Comparison of ENCODE assay signal across 21 mouse cellular contexts in the genomic region with DNA sequence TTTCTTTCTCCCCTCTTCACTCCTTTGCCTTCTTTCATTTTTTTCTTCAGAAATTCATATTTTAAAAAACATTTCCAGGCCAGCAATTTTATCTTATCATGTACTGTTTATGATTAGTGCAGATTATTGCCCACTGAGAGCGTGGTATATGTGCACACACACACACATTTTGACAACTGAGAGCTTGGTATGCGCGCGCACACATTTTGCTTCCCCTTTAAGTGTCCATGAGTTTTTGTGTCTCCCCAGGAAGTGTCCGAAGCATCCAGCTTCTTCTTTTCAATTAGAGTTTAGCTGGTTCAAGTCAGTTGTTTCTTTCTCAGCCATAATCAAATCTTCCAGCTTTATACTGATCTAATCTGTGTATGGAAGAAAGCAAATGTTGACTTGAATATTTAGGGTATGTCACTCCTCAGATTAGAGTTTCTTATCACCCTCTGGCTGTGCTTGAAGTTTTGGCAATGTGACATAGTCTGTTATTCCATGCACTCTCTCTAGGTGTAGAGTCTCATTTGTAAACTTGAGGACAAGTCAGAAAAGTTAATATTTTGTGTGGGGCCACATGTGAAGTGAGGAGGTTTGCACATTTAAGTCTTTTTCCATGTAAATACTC. TPM values are rescaled to one million over a fixed set of nuclear protein-coding genes. Genes with fewer than 3 reads are reported as not detected.
DNase-seq lines count a peak whose midpoint lies in the region; ATAC-seq and TF ChIP-seq lines count a peak whose summit lies in the region.
"Had no signal": no experiment of that assay in that cellular context is flagged by ENCODE, and none has a peak within 500 bp of the region (broad histone marks: within the 10 kb centered on the region; RNA-seq: fewer than 3 reads in every experiment).

No protein-coding gene starts in this region.

- no peak for TF ChIP-seq RAD21 in MEL (IDR thresholded peaks at IDR 0.05; ENCODE audit: low read depth, low read length)

- DNase-seq in heart, adult 2 months = no peak
- DNase-seq in heart, adult 9 months (ENCODE audit: low spot score in 2 of 2) = no peak
- DNase-seq in heart, postnatal 0 days (ENCODE audit: low spot score) = no peak
- no peak for DNase-seq in heart, postnatal 25 days (ENCODE audit: low spot score)
- peak; percentile 59 for DNase-seq in MEL (ENCODE audit: low read depth, low spot score)
- DNase-seq in liver, embryonic 14.5 days (ENCODE audit: low read depth in 3 of 3, low spot score in 3 of 3) = peak in 1 of 3 experiments; percentile 11
- no peak for DNase-seq in thymus, postnatal 25 days
- DNase-seq: cerebellum, adult 2 months; gastrocnemius, adult 2 months; kidney, postnatal 25 days; lung, embryonic 14.5 days; midbrain, embryonic 14.5 days; right cerebral cortex, postnatal 14 days; spleen, adult 18-20 months; thymus, postnatal 14 days had no signal

- no peak for ATAC-seq in heart, postnatal 0 days (ENCODE audit: insufficient read depth, low read depth)
- ATAC-seq in liver, embryonic 14.5 days (ENCODE audit: insufficient read depth) = no peak
- no peak for ATAC-seq in neural tube, embryonic 15.5 days (ENCODE audit: low FRiP score)
- ATAC-seq: forebrain, embryonic 14.5 days; intestine, postnatal 0 days; Patski had no signal

- TF ChIP-seq CTCF in heart, adult 2 months (IDR thresholded peaks at IDR 0.05) = no peak
- TF ChIP-seq CTCF in heart, postnatal 0 days (IDR thresholded peaks at IDR 0.05; ENCODE audit: low read depth) = no peak
- TF ChIP-seq CTCF in MEL (IDR thresholded peaks at IDR 0.05 in 2 of 3, conservative IDR thresholded peaks at IDR 0.05 in 1 of 3; ENCODE audit: control insufficient read depth in 1 of 3, insufficient read depth in 1 of 3, low read depth in 2 of 3, low read length in 3 of 3, poor library complexity in 1 of 3, severe bottlenecking in 1 of 3) = no peak
- TF ChIP-seq CTCF in liver, embryonic 14.5 days (IDR thresholded peaks at IDR 0.05; ENCODE audit: low read depth) = no peak

- H3K27me3 ChIP-seq in heart, adult 2 months (ENCODE audit: control insufficient read depth, insufficient read depth, low read length) = no peaks in the 10 kb centered on the region
- H3K27me3 ChIP-seq in heart, postnatal 0 days (ENCODE audit: control insufficient read depth, insufficient read depth, low read length) = no peaks in the 10 kb centered on the region
- no peaks in the 10 kb centered on the region for H3K27me3 ChIP-seq in MEL (ENCODE audit: control insufficient read depth in 1 of 2, insufficient read depth in 2 of 2, low read length in 2 of 2)
- H3K27me3 ChIP-seq in liver, embryonic 14.5 days (ENCODE audit: control insufficient read depth, insufficient read depth, low read length) = no peaks in the 10 kb centered on the region
- H3K27me3 ChIP-seq in neural tube, embryonic 15.5 days (replicated peaks) = no peaks in the 10 kb centered on the region
- H3K27me3 ChIP-seq: hindbrain, embryonic 15.5 days; megakaryocyte, embryonic 14.5 days; Patski had no signal

- WGBS in heart, adult 2 months = 76% methylated on average over 5 of the region's 5 CpGs
- 70% methylated on average over 5 of the region's 5 CpGs for WGBS in heart, postnatal 0 days
- 51% methylated on average over 5 of the region's 5 CpGs for WGBS in liver, embryonic 14.5 days (ENCODE audit: insufficient replicate concordance)
- 95% methylated on average over 5 of the region's 5 CpGs for WGBS in neural tube, embryonic 15.5 days

- no peak overlapping the region for H3K4me3 ChIP-seq in heart, adult 2 months
- H3K4me3 ChIP-seq in heart, postnatal 0 days (ENCODE audit: low read depth, low read length) = no peak overlapping the region
- H3K4me3 ChIP-seq in MEL (ENCODE audit: control insufficient read depth in 1 of 2, insufficient read depth in 1 of 2, low read depth in 2 of 2, low read length in 2 of 2) = no peak overlapping the region
- no peak overlapping the region for H3K4me3 ChIP-seq in liver, embryonic 14.5 days (ENCODE audit: insufficient read depth in 1 of 2, low read depth in 2 of 2, low read length in 2 of 2)
- no peak overlapping the region for H3K4me3 ChIP-seq in neural tube, embryonic 15.5 days (replicated peaks)
- H3K4me3 ChIP-seq: gastrocnemius, adult 2 months; hindbrain, embryonic 15.5 days; megakaryocyte, embryonic 14.5 days had no signal

- H3K27ac ChIP-seq in heart, adult 2 months = peak overlapping the region; percentile 18; the same call in 1 of the 2 replicates
- H3K27ac ChIP-seq in heart, postnatal 0 days (ENCODE audit: low read depth) = peak overlapping the region; percentile 77
- H3K27ac ChIP-seq in MEL (ENCODE audit: control insufficient read depth, low read depth, low read length) = peak overlapping the region; percentile 41
- H3K27ac ChIP-seq in liver, embryonic 14.5 days = no peak overlapping the region
- H3K27ac ChIP-seq in neural tube, embryonic 15.5 days (replicated peaks) = no peak overlapping the region
- H3K27ac ChIP-seq: gastrocnemius, adult 2 months; hindbrain, embryonic 15.5 days had no signal

- peaks cover 8% of the 10 kb centered on the region for H3K4me1 ChIP-seq in heart, adult 2 months (ENCODE audit: control insufficient read depth, insufficient read depth, low read length)
- H3K4me1 ChIP-seq in heart, postnatal 0 days (ENCODE audit: control insufficient read depth, insufficient read depth) = peaks cover 36% of the 10 kb centered on the region
- peaks cover 4 to 15% of the 10 kb centered on the region in 2 experiments; a peak in 3 of 4 replicates for H3K4me1 ChIP-seq in MEL (ENCODE audit: control insufficient read depth in 1 of 2, insufficient read depth in 2 of 2, low read length in 2 of 2)
- peaks cover 6 to 19% of the 10 kb centered on the region in 2 experiments; a peak in 3 of 4 replicates for H3K4me1 ChIP-seq in liver, embryonic 14.5 days (replicated peaks; ENCODE audit: control insufficient read depth in 2 of 2, insufficient read depth in 2 of 2, low read length in 1 of 2)
- no peaks in the 10 kb centered on the region for H3K4me1 ChIP-seq in neural tube, embryonic 15.5 days
- H3K4me1 ChIP-seq: hindbrain, embryonic 15.5 days had no signal

- no peaks in the 10 kb centered on the region; the same call in 1 of the 2 replicates for H3K79me2 ChIP-seq in heart, adult 2 months (replicated peaks; ENCODE audit: control insufficient read depth, insufficient read depth, low read length)
- no peaks in the 10 kb centered on the region for H3K79me2 ChIP-seq in MEL (ENCODE audit: control insufficient read depth, insufficient read depth, low read length, poor library complexity)

- H3K9me3 ChIP-seq in heart, postnatal 0 days (replicated peaks; ENCODE audit: control insufficient read depth, low read length) = no peaks in the 10 kb centered on the region
- H3K9me3 ChIP-seq in MEL (replicated peaks; ENCODE audit: insufficient read depth, low read length) = no peaks in the 10 kb centered on the region
- H3K9me3 ChIP-seq in liver, embryonic 14.5 days (ENCODE audit: control insufficient read depth, low read length) = no peaks in the 10 kb centered on the region
- no peaks in the 10 kb centered on the region for H3K9me3 ChIP-seq in neural tube, embryonic 15.5 days (replicated peaks)
- H3K9me3 ChIP-seq: hindbrain, embryonic 15.5 days; megakaryocyte, embryonic 14.5 days had no signal

- intact Hi-C loops in heart, adult 2 months (cut with DNase I) = no loop called here
- intact Hi-C loops in heart, postnatal 25 days (cut with DNase I) = loop anchor here (10.0 kb wide), 1 partner anchor 222 kb away; a partner anchor contains a TSS

- H3K9ac ChIP-seq in heart, adult 2 months (ENCODE audit: low read depth, low read length) = no peak overlapping the region
- no peak overlapping the region for H3K9ac ChIP-seq in heart, postnatal 0 days (replicated peaks; ENCODE audit: low read depth, low read length)
- no peak overlapping the region; the same call in 1 of the 2 replicates for H3K9ac ChIP-seq in MEL (ENCODE audit: control insufficient read depth, low read depth, low read length, poor library complexity, severe bottlenecking)
- no peak overlapping the region for H3K9ac ChIP-seq in liver, embryonic 14.5 days (replicated peaks)
- H3K9ac ChIP-seq in neural tube, embryonic 15.5 days (replicated peaks) = no peak overlapping the region
- H3K9ac ChIP-seq: hindbrain, embryonic 15.5 days; lung, embryonic 14.5 days had no signal

- H3K36me3 ChIP-seq in heart, adult 2 months (ENCODE audit: control insufficient read depth, insufficient read depth, low read length) = no peaks in the 10 kb centered on the region; the same call in 1 of the 2 replicates
- H3K36me3 ChIP-seq in heart, postnatal 0 days (replicated peaks; ENCODE audit: control insufficient read depth, insufficient read depth, low read length) = no peaks in the 10 kb centered on the region
- H3K36me3 ChIP-seq in MEL (ENCODE audit: control insufficient read depth in 1 of 2, insufficient read depth in 2 of 2, low read length in 2 of 2) = peaks cover 0 to 23% of the 10 kb centered on the region in 2 experiments; a peak in 2 of 4 replicates
- H3K36me3 ChIP-seq in liver, embryonic 14.5 days (replicated peaks; ENCODE audit: control insufficient read depth, insufficient read depth, low read depth) = no peaks in the 10 kb centered on the region
- H3K36me3 ChIP-seq in neural tube, embryonic 15.5 days = no peaks in the 10 kb centered on the region
- H3K36me3 ChIP-seq: hindbrain, embryonic 15.5 days had no signal

- TF ChIP-seq EP300 in heart, adult 2 months (IDR thresholded peaks at IDR 0.05; ENCODE audit: insufficient read depth, low read depth, low read length) = no peak
- no peak for TF ChIP-seq EP300 in heart, postnatal 0 days (IDR thresholded peaks at IDR 0.05; ENCODE audit: low read depth)
- peak; percentile 11 to 21; a peak in 1 of 4 replicates for TF ChIP-seq EP300 in MEL (IDR thresholded peaks at IDR 0.05; ENCODE audit: low read depth in 1 of 2, low read length in 2 of 2)
- no peak for TF ChIP-seq EP300 in liver, embryonic 14.5 days (IDR thresholded peaks at IDR 0.05; ENCODE audit: low read depth)

- H3K4me2 ChIP-seq in heart, postnatal 0 days (ENCODE audit: low read depth, low read length) = no peak overlapping the region
- peak overlapping the region; percentile 11; the same call in 1 of the 2 replicates for H3K4me2 ChIP-seq in liver, embryonic 14.5 days (ENCODE audit: low read depth)
- no peak overlapping the region for H3K4me2 ChIP-seq in neural tube, embryonic 15.5 days
- H3K4me2 ChIP-seq: hindbrain, embryonic 15.5 days; lung, embryonic 14.5 days had no signal

- no peak for TF ChIP-seq POLR2A in heart, adult 2 months (IDR thresholded peaks at IDR 0.05; ENCODE audit: insufficient read depth, low read depth, low read length)
- TF ChIP-seq POLR2A in MEL (IDR thresholded peaks at IDR 0.05; ENCODE audit: control insufficient read depth in 1 of 2, insufficient read depth in 1 of 2, low read depth in 1 of 2, low read length in 2 of 2, poor library complexity in 1 of 2) = no peak

RNA-seq across cellular contexts. Expression of a gene that starts 18.8 kb away (rescaled TPM):
- total RNA-seq in heart, adult 2 months (2021) = 10 to 100 TPM; 45.6 to 49.7 TPM
- polyA plus RNA-seq in heart, adult 2 months (2012; rRNA removed) = 22.0 and 40.1 TPM in 2 replicates
- 27.9 and 123 TPM in 2 replicates for total RNA-seq in heart, postnatal 0 days (2014; rRNA removed; ENCODE audit: low replicate concordance)
- 40.3 and 45.3 TPM in 2 replicates for polyA plus RNA-seq in heart, postnatal 0 days (2015; fragmentation: Nextera tagmentation; extraction: Ambion mirVana)
- total RNA-seq in heart, postnatal 25 days (2021) = 10 to 100 TPM; 34.6 to 39.7 TPM
- total RNA-seq in MEL (2012; rRNA removed) = 9.1 and 13.7 TPM in 2 replicates
- 10 to 100 TPM in 1 of 2 experiments, not detected in 1; 16.8 TPM for polyA plus RNA-seq in MEL (2012; ENCODE audit: insufficient read depth in 1 of 2, insufficient read length in 2 of 2, low read depth in 1 of 2, low replicate concordance in 2 of 2, missing spikeins in 1 of 2)
- polyA plus RNA-seq in liver, embryonic 14.5 days (2012; rRNA removed) = 5.7 and 6.4 TPM in 2 replicates
- 15.2 and 15.9 TPM in 2 replicates for polyA plus RNA-seq in liver, embryonic 14.5 days (2014; fragmentation: Nextera tagmentation; extraction: Ambion mirVana)
- polyA plus RNA-seq in neural tube, embryonic 15.5 days (2015; fragmentation: Nextera tagmentation; extraction: Ambion mirVana) = 20.9 TPM in 2 replicates

Comparison
In these comparisons a context has a peak if more than half of its experiments do, and no peak if none do; other contexts are left out.
1. H3K27ac ChIP-seq: peak in heart, adult 2 months (single experiment), heart, postnatal 0 days (single experiment) and MEL (single experiment); none in liver, embryonic 14.5 days (single experiment) and neural tube, embryonic 15.5 days (single experiment).